ENCODE assay signal across 21 mouse cellular contexts in the genomic region with DNA sequence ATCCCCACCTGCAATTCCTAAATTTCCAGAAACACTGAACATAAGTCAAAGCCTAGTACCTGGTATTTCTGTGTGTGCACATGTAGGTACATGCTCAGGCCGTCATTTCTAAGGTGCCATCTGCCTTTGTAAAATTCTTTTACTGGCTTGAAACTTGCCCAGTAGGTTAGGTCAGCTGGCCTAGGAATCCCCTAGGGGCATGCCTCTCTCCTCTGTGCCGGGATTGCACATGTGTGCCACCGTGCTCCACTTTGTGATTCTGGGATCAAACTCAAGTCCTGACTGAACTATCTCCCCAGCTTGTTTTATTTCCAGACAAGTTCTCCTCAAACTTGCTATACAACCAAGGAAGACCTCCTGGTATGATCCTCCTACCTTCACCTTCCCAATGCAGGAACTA. TPM values are rescaled to one million over a fixed set of nuclear protein-coding genes. Genes with fewer than 3 reads are reported as not detected.
A peak's percentile ranks its signal among the peaks of the same experiment; 100 is the strongest.
DNase-seq lines count a peak whose midpoint lies in the region; ATAC-seq lines count a peak whose summit lies in the region.
"Had no signal": no experiment of that assay in that cellular context is flagged by ENCODE, and none has a peak within 500 bp of the region (broad histone marks: within the 10 kb centered on the region; RNA-seq: fewer than 3 reads in every experiment).

No protein-coding gene starts in this region.

- H3K9ac ChIP-seq in forebrain, embryonic 16.5 days (replicated peaks; ENCODE audit: low read depth, low read length) = no peak overlapping the region
- H3K9ac ChIP-seq: embryonic facial prominence, embryonic 13.5 days; embryonic facial prominence, embryonic 15.5 days; forebrain, embryonic 12.5 days; forebrain, postnatal 0 days had no signal

- H3K4me2 ChIP-seq in forebrain, embryonic 16.5 days (ENCODE audit: low read length) = no peak overlapping the region
- H3K4me2 ChIP-seq: embryonic facial prominence, embryonic 13.5 days; embryonic facial prominence, embryonic 15.5 days; forebrain, embryonic 12.5 days had no signal

- WGBS in forebrain, embryonic 16.5 days = 92% methylated on average over 3 of the region's 3 CpGs

- H3K9me3 ChIP-seq in forebrain, embryonic 16.5 days (ENCODE audit: control insufficient read depth, low read length) = no peaks in the 10 kb centered on the region
- H3K9me3 ChIP-seq: embryonic facial prominence, embryonic 13.5 days; embryonic facial prominence, embryonic 15.5 days; forebrain, embryonic 10.5 days; forebrain, embryonic 12.5 days had no signal

- H3K27ac ChIP-seq in brown adipose tissue, adult 24 weeks (replicated peaks; ENCODE audit: low read depth, low read length) = peak overlapping the region; percentile 80
- no peak overlapping the region for H3K27ac ChIP-seq in forebrain, embryonic 16.5 days (ENCODE audit: low read length)
- H3K27ac ChIP-seq: embryonic facial prominence, embryonic 13.5 days; embryonic facial prominence, embryonic 15.5 days; forebrain, embryonic 10.5 days; forebrain, embryonic 12.5 days had no signal

- H3K36me3 ChIP-seq in forebrain, embryonic 16.5 days (ENCODE audit: control insufficient read depth, insufficient read depth) = peaks cover 29% of the 10 kb centered on the region

- peaks cover 2% of the 10 kb centered on the region; the same call in 1 of the 2 replicates for H3K4me1 ChIP-seq in brown adipose tissue, adult 24 weeks (ENCODE audit: control insufficient read depth, insufficient read depth, insufficient read length, low read length)
- peaks cover 5% of the 10 kb centered on the region for H3K4me1 ChIP-seq in forebrain, embryonic 16.5 days (replicated peaks; ENCODE audit: control insufficient read depth, insufficient read depth, low read length)

- H3K4me3 ChIP-seq in brown adipose tissue, adult 24 weeks (ENCODE audit: insufficient read depth, low read depth, low read length) = no peak overlapping the region
- H3K4me3 ChIP-seq in forebrain, embryonic 16.5 days (replicated peaks; ENCODE audit: low read length) = no peak overlapping the region
- H3K4me3 ChIP-seq: embryonic facial prominence, embryonic 13.5 days; embryonic facial prominence, embryonic 15.5 days; erythroblast, embryonic 14.5 days; forebrain, embryonic 10.5 days; forebrain, embryonic 12.5 days had no signal

- ATAC-seq in forebrain, embryonic 16.5 days = no peak
- ATAC-seq: forebrain, embryonic 14.5 days; forebrain, postnatal 0 days had no signal

- DNase-seq in adrenal gland, postnatal 14 days = peak; percentile 54
- DNase-seq in adrenal gland, postnatal 25 days = no peak
- DNase-seq in left cerebral cortex, postnatal 36 days (ENCODE audit: low spot score in 2 of 2) = no peak
- DNase-seq: cerebellum, adult 11 months; cerebellum, adult 18-20 months; cerebellum, adult 8-10 months; cerebellum, adult 9-11 months; cerebellum, postnatal 14 days; cerebellum, postnatal 36 days; embryo, embryonic 11 days; forebrain, postnatal 0 days had no signal

- no peaks in the 10 kb centered on the region for H3K27me3 ChIP-seq in forebrain, embryonic 16.5 days (replicated peaks; ENCODE audit: control insufficient read depth, insufficient read depth, low read length)
- H3K27me3 ChIP-seq: embryonic facial prominence, embryonic 13.5 days; embryonic facial prominence, embryonic 15.5 days; forebrain, embryonic 12.5 days had no signal

- intact Hi-C loops in left cerebral cortex, postnatal 36 days (cut with DNase I) = no loop called here

RNA-seq across cellular contexts. Expression of a gene that starts 3.9 kb away (rescaled TPM):
- total RNA-seq in adrenal gland, postnatal 14 days (2021) = 42.0 and 43.7 TPM in 2 replicates
- 40.2 and 51.5 TPM in 2 replicates for total RNA-seq in adrenal gland, postnatal 25 days (2021)
- polyA plus RNA-seq in brown adipose tissue, adult 24 weeks (2012; ENCODE audit: insufficient read depth, insufficient read length, missing spikeins) = 23.0 and 31.5 TPM in 2 replicates
- total RNA-seq in left cerebral cortex, postnatal 36 days (2021) = 100 to 1,000 TPM in 1 of 2 experiments, 10 to 100 TPM in 1; 93.9 to 101 TPM
- polyA plus RNA-seq in forebrain, embryonic 16.5 days (2015; fragmentation: Nextera tagmentation; extraction: Ambion mirVana) = 44.1 and 44.9 TPM in 2 replicates

RNA-seq across cellular contexts. Expression of a gene that starts 51.4 kb away (rescaled TPM):
- 10.0 and 10.7 TPM in 2 replicates for total RNA-seq in adrenal gland, postnatal 14 days (2021)
- 6.4 and 11.3 TPM in 2 replicates for total RNA-seq in adrenal gland, postnatal 25 days (2021)
- not detected in 2 replicates for polyA plus RNA-seq in brown adipose tissue, adult 24 weeks (2012; ENCODE audit: insufficient read depth, insufficient read length, missing spikeins)
- total RNA-seq in left cerebral cortex, postnatal 36 days (2021) = 1 to 10 TPM; 3.0 to 7.3 TPM
- 2.3 and 4.1 TPM in 2 replicates for polyA plus RNA-seq in forebrain, embryonic 16.5 days (2015; fragmentation: Nextera tagmentation; extraction: Ambion mirVana)
- total RNA-seq: common myeloid progenitor, adult 5-6 weeks had no signal
- polyA plus RNA-seq: C2C12; erythroblast, embryonic 14.5 days; forebrain, embryonic 10.5 days had no signal

RNA-seq across cellular contexts. Expression of a gene that starts 52.7 kb away (rescaled TPM):
- total RNA-seq in adrenal gland, postnatal 14 days (2021) = 63.9 and 68.2 TPM in 2 replicates
- 65.0 and 79.3 TPM in 2 replicates for total RNA-seq in adrenal gland, postnatal 25 days (2021)
- polyA plus RNA-seq in brown adipose tissue, adult 24 weeks (2012; ENCODE audit: insufficient read depth, insufficient read length, missing spikeins) = 58.4 and 76.8 TPM in 2 replicates
- total RNA-seq in left cerebral cortex, postnatal 36 days (2021) = 10 to 100 TPM; 29.7 to 35.6 TPM
- polyA plus RNA-seq in forebrain, embryonic 16.5 days (2015; fragmentation: Nextera tagmentation; extraction: Ambion mirVana) = 116 and 123 TPM in 2 replicates
